Mouse (Mus musculus) liver, adult 2 months (tissue): ENCODE measurements around the gene Fads1.

Source experiments
- CTCF ChIP-seq: fragments of 200-500 bp; IDR thresholded peaks from 2 replicates; pipeline ENCODE4 v1.5.1; 2011; ENCODE audit warnings: low read depth, low read length, control low read depth
- POLR2A ChIP-seq: fragments of 200-500 bp; IDR thresholded peaks from 2 replicates; pipeline ENCODE4 v1.6.1; 2011; ENCODE audit warnings: low read length, control low read depth; ENCODE audit not compliant: insufficient read depth; ENCODE audit errors: extremely low read depth

GRCm38 (mm10) chr19:10205051-10205450 is 22.4 kb downstream of the Fads1 start:
- TF ChIP-seq CTCF (no peak), POLR2A (no peak)
